ENCODE assay signal across 32 mouse cellular contexts in genomic region chr19:21255920-21256319, GRCm38 (mm10).
"Had no signal": no experiment of that assay in that cellular context is flagged by ENCODE, and none has a peak within 500 bp of the region (broad histone marks: within the 10 kb centered on the region; RNA-seq: fewer than 3 reads in every experiment).

No protein-coding gene starts in this region.

- H3K4me1 ChIP-seq: limb, embryonic 10.5 days; limb, embryonic 12.5 days; limb, embryonic 13.5 days; limb, embryonic 15.5 days; liver, embryonic 12.5 days; liver, embryonic 13.5 days; liver, embryonic 15.5 days; lung, embryonic 15.5 days; midbrain, embryonic 10.5 days; midbrain, embryonic 12.5 days; midbrain, embryonic 13.5 days; midbrain, embryonic 15.5 days had no signal

- H3K4me3 ChIP-seq: left cerebral cortex, adult 2 months; limb, embryonic 10.5 days; limb, embryonic 12.5 days; limb, embryonic 13.5 days; limb, embryonic 15.5 days; liver, embryonic 12.5 days; liver, embryonic 13.5 days; liver, embryonic 15.5 days; lung, embryonic 15.5 days; megakaryocyte, embryonic 14.5 days; midbrain, embryonic 10.5 days; midbrain, embryonic 12.5 days; midbrain, embryonic 13.5 days; midbrain, embryonic 15.5 days; myocyte had no signal

- H3K27me3 ChIP-seq: limb, embryonic 12.5 days; limb, embryonic 13.5 days; limb, embryonic 15.5 days; liver, embryonic 12.5 days; liver, embryonic 13.5 days; liver, embryonic 15.5 days; lung, embryonic 15.5 days; megakaryocyte, embryonic 14.5 days; midbrain, embryonic 12.5 days; midbrain, embryonic 13.5 days; midbrain, embryonic 15.5 days had no signal

- H3K4me2 ChIP-seq: limb, embryonic 12.5 days; limb, embryonic 13.5 days; limb, embryonic 15.5 days; liver, embryonic 11.5 days; liver, embryonic 12.5 days; liver, embryonic 13.5 days; liver, embryonic 15.5 days; lung, embryonic 14.5 days; lung, embryonic 15.5 days; midbrain, embryonic 11.5 days; midbrain, embryonic 12.5 days; midbrain, embryonic 13.5 days; midbrain, embryonic 15.5 days had no signal

- H3K9ac ChIP-seq: limb, embryonic 12.5 days; limb, embryonic 13.5 days; limb, embryonic 15.5 days; liver, embryonic 12.5 days; liver, embryonic 13.5 days; liver, embryonic 14.5 days; liver, embryonic 15.5 days; liver, postnatal 0 days; lung, embryonic 14.5 days; lung, embryonic 15.5 days; midbrain, embryonic 12.5 days; midbrain, embryonic 13.5 days; midbrain, embryonic 15.5 days had no signal

- H3K27ac ChIP-seq: left cerebral cortex, adult 2 months; limb, embryonic 10.5 days; limb, embryonic 12.5 days; limb, embryonic 13.5 days; limb, embryonic 15.5 days; liver, embryonic 12.5 days; liver, embryonic 13.5 days; liver, embryonic 14.5 days; liver, embryonic 15.5 days; lung, embryonic 15.5 days; macrophage; midbrain, embryonic 10.5 days; midbrain, embryonic 12.5 days; midbrain, embryonic 13.5 days; midbrain, embryonic 15.5 days had no signal

- DNase-seq: left cerebral cortex, postnatal 4 days; liver; liver, embryonic 13.5 days; liver, postnatal 0 days; lung, adult 18-20 months; lung, adult 2 months; lung, embryonic 14.5 days; lung, postnatal 10 days; lung, postnatal 14 days; lung, postnatal 36 days; lung, postnatal 4 days; midbrain, embryonic 14.5 days had no signal

- H3K9me3 ChIP-seq: limb, embryonic 10.5 days; limb, embryonic 12.5 days; limb, embryonic 13.5 days; limb, embryonic 15.5 days; liver, embryonic 12.5 days; liver, embryonic 13.5 days; liver, embryonic 15.5 days; lung, embryonic 15.5 days; megakaryocyte, embryonic 14.5 days; midbrain, embryonic 10.5 days; midbrain, embryonic 12.5 days; midbrain, embryonic 13.5 days; midbrain, embryonic 15.5 days had no signal

- ATAC-seq: liver, embryonic 12.5 days; liver, postnatal 0 days; lung, postnatal 0 days; midbrain, embryonic 13.5 days; midbrain, embryonic 15.5 days; midbrain, embryonic 16.5 days had no signal

- H3K36me3 ChIP-seq: limb, embryonic 10.5 days; limb, embryonic 12.5 days; limb, embryonic 13.5 days; limb, embryonic 15.5 days; liver, embryonic 12.5 days; liver, embryonic 13.5 days; liver, embryonic 15.5 days; lung, embryonic 15.5 days; midbrain, embryonic 10.5 days; midbrain, embryonic 12.5 days; midbrain, embryonic 13.5 days; midbrain, embryonic 15.5 days had no signal
